Mouse (Mus musculus): ENCODE measurements around the gene Cybrd1. TPM values are rescaled to one million over a fixed set of nuclear protein-coding genes. Genes with fewer than 3 reads are reported as not detected.

The Cybrd1 gene
- polyA plus RNA-seq, 1 experiment from 2014 or later: 0.60 TPM

GRCm38 (mm10) chr2:71180566-71181217 is 63.0 kb downstream of the Cybrd1 start:
- H3K4me2 ChIP-seq (replicated peaks): no peak overlapping the region
- no peaks in the 10 kb centered on the region for H3K36me3 ChIP-seq
- WGBS: 71% methylated on average over 8 of the region's 8 CpGs
- no peaks in the 10 kb centered on the region for H3K4me1 ChIP-seq
- H3K27me3 ChIP-seq: no peaks in the 10 kb centered on the region; the same call in 1 of the 2 replicates
- ATAC-seq (ENCODE audit: low FRiP score, low read depth): no peak
- no peak overlapping the region for H3K4me3 ChIP-seq
- H3K27ac ChIP-seq (replicated peaks): no peak overlapping the region
- H3K9me3 ChIP-seq: peaks cover 6% of the 10 kb centered on the region; the same call in 1 of the 2 replicates
- no peak overlapping the region for H3K9ac ChIP-seq (replicated peaks)

GRCm38 (mm10) chr2:71187950-71188349 is 70.2 kb downstream of the Cybrd1 start:
- ATAC-seq (ENCODE audit: low FRiP score, low read depth): no peak
- Histone ChIP-seq H3K4me1 (peaks cover 26% of the 10 kb centered on the region), H3K9me3 (no peaks in the 10 kb centered on the region), H3K4me2 (replicated peaks) (no peak overlapping the region), H3K4me3 (no peak overlapping the region), H3K27ac (replicated peaks) (no peak overlapping the region), H3K27me3 (0 out of 2 replicates have a peak, but pooled peaks cover 3% of the 10 kb centered on the region), H3K36me3 (no peaks in the 10 kb centered on the region), H3K9ac (replicated peaks) (no peak overlapping the region)
- 66% methylated on average over 3 of the region's 3 CpGs for WGBS

- ATAC-seq (ENCODE audit: low FRiP score, low read depth): no peak
- Histone ChIP-seq H3K4me2 (replicated peaks) (no peak overlapping the region), H3K9ac (replicated peaks) (no peak overlapping the region), H3K27me3 (0 out of 2 replicates have a peak, but pooled peaks cover 3% of the 10 kb centered on the region), H3K36me3 (no peaks in the 10 kb centered on the region), H3K4me1 (peaks cover 26% of the 10 kb centered on the region), H3K27ac (replicated peaks) (no peak overlapping the region), H3K9me3 (no peaks in the 10 kb centered on the region), H3K4me3 (no peak overlapping the region)
- WGBS: 59% methylated on average over 2 of the region's 2 CpGs
These were observed 71.1 kb downstream of the Cybrd1 start for GRCm38 (mm10) chr2:71188861-71189260.

GRCm38 (mm10) chr2:71191391-71192194 is 73.9 kb downstream of the Cybrd1 start:
- H3K27me3 ChIP-seq: 0 out of 2 replicates have a peak, but pooled peaks cover 3% of the 10 kb centered on the region
- peak overlapping the region; percentile 52; the same call in 1 of the 2 replicates for H3K27ac ChIP-seq (replicated peaks)
- H3K36me3 ChIP-seq: no peaks in the 10 kb centered on the region
- WGBS: 13% methylated on average over 16 of the region's 16 CpGs
- no peaks in the 10 kb centered on the region for H3K9me3 ChIP-seq
- H3K4me3 ChIP-seq: peak overlapping the region; percentile 18
- H3K9ac ChIP-seq (replicated peaks): peak overlapping the region; percentile 39
- H3K4me2 ChIP-seq (replicated peaks): peak overlapping the region; percentile 50
- ATAC-seq (ENCODE audit: low FRiP score, low read depth): no peak
- H3K4me1 ChIP-seq: peaks cover 30% of the 10 kb centered on the region

GRCm38 (mm10) chr2:71192195-71192807 is 74.6 kb downstream of the Cybrd1 start:
- peaks cover 30% of the 10 kb centered on the region for H3K4me1 ChIP-seq
- 30% methylated on average over 17 of the region's 17 CpGs for WGBS
- H3K27me3 ChIP-seq: 0 out of 2 replicates have a peak, but pooled peaks cover 3% of the 10 kb centered on the region
- 0 out of 2 replicates have a peak, but pooled peaks have one; percentile 49 for ATAC-seq (ENCODE audit: low FRiP score, low read depth)
- no peaks in the 10 kb centered on the region for H3K9me3 ChIP-seq
- peak overlapping the region; percentile 50 for H3K4me2 ChIP-seq (replicated peaks)
- H3K27ac ChIP-seq (replicated peaks): peak overlapping the region; percentile 52; the same call in 1 of the 2 replicates
- H3K36me3 ChIP-seq: no peaks in the 10 kb centered on the region
- H3K4me3 ChIP-seq: peak overlapping the region; percentile 18; the same call in 1 of the 2 replicates
- H3K9ac ChIP-seq (replicated peaks): peak overlapping the region; percentile 39

Other genes starting within 250 kb of the Cybrd1 start
- 42.2 and 47.7 TPM in 2 replicates for gene Dcaf17, start 62.6 kb upstream of the Cybrd1 start, polyA plus RNA-seq (2016; fragmentation: Nextera tagmentation; extraction: Ambion mirVana)
- 19.0 and 19.9 TPM in 2 replicates for gene Mettl8, start 62.3 kb upstream of the Cybrd1 start, polyA plus RNA-seq (2016; fragmentation: Nextera tagmentation; extraction: Ambion mirVana)
- gene Dync1i2, start 93.8 kb downstream of the Cybrd1 start, polyA plus RNA-seq (2016; fragmentation: Nextera tagmentation; extraction: Ambion mirVana): 159 and 166 TPM in 2 replicates
- 44.5 and 45.1 TPM in 2 replicates for gene Slc25a12, start 249.8 kb downstream of the Cybrd1 start, polyA plus RNA-seq (2016; fragmentation: Nextera tagmentation; extraction: Ambion mirVana)

Data from midbrain, embryonic 12.5 days (tissue).